Mouse (Mus musculus): ENCODE measurements around the gene Ripk4. TPM values are rescaled to one million over a fixed set of nuclear protein-coding genes. Genes with fewer than 3 reads are reported as not detected.

The Ripk4 gene
- total and polyA plus RNA-seq, 2 experiments from 2014 or later: 0.93 to 1.0 TPM

GRCm38 (mm10) chr16:97759681-97760080 is 3.9 kb downstream of the Ripk4 start:
- no peaks in the 10 kb centered on the region for H3K36me3 ChIP-seq (ENCODE audit: insufficient read depth)
- DNase-seq (no peak), ATAC-seq (no peak)
- H3K9ac ChIP-seq: no peak overlapping the region
- H3K27ac ChIP-seq (ENCODE audit: low read depth, low read length): no peak overlapping the region
- H3K9me3 ChIP-seq (ENCODE audit: low read length): no peaks in the 10 kb centered on the region
- H3K4me2 ChIP-seq (ENCODE audit: low read depth): no peak overlapping the region
- WGBS: 11% methylated on average over 3 of the region's 3 CpGs
- TF ChIP-seq CTCF (IDR thresholded peaks at IDR 0.05; ENCODE audit: low read depth): no peak
- H3K4me3 ChIP-seq (ENCODE audit: low read depth, low read length): no peak overlapping the region
- H3K27me3 ChIP-seq (ENCODE audit: insufficient read depth, low read length): peaks cover 32% of the 10 kb centered on the region
- H3K4me1 ChIP-seq (ENCODE audit: insufficient read depth): peaks cover 4% of the 10 kb centered on the region; the same call in 1 of the 2 replicates

GRCm38 (mm10) chr16:97758288-97758687 is 5.3 kb downstream of the Ripk4 start:
- WGBS: 78% methylated on average over 2 of the region's 2 CpGs
- no peak for ATAC-seq
- no peaks in the 10 kb centered on the region for H3K9me3 ChIP-seq (ENCODE audit: low read length)

GRCm38 (mm10) chr16:97756460-97756859 is 7.1 kb downstream of the Ripk4 start:
- H3K9me3 ChIP-seq (ENCODE audit: low read length): no peaks in the 10 kb centered on the region
- peaks cover 6% of the 10 kb centered on the region for H3K27me3 ChIP-seq (ENCODE audit: insufficient read depth, low read length)
- no peak for ATAC-seq
- TF ChIP-seq CTCF (IDR thresholded peaks at IDR 0.05; ENCODE audit: low read depth): no peak
- no peak overlapping the region for H3K9ac ChIP-seq
- H3K4me3 ChIP-seq (ENCODE audit: low read depth, low read length): no peak overlapping the region
- WGBS: 89% methylated on average over 2 of the region's 2 CpGs
- H3K36me3 ChIP-seq (ENCODE audit: insufficient read depth): no peaks in the 10 kb centered on the region
- no peak overlapping the region for H3K27ac ChIP-seq (ENCODE audit: low read depth, low read length)
- no peaks in the 10 kb centered on the region for H3K4me1 ChIP-seq (ENCODE audit: insufficient read depth)
- H3K4me2 ChIP-seq (ENCODE audit: low read depth): no peak overlapping the region
- no peak for DNase-seq

More at GRCm38 (mm10) chr16:97758288-97758687, 5.3 kb downstream of the Ripk4 start:
- Histone ChIP-seq H3K27ac (ENCODE audit: low read depth, low read length) (no peak overlapping the region), H3K4me1 (ENCODE audit: insufficient read depth) (peaks cover 4% of the 10 kb centered on the region; the same call in 1 of the 2 replicates), H3K4me3 (ENCODE audit: low read depth, low read length) (no peak overlapping the region), H3K4me2 (ENCODE audit: low read depth) (no peak overlapping the region), H3K9ac (no peak overlapping the region), H3K36me3 (ENCODE audit: insufficient read depth) (no peaks in the 10 kb centered on the region), H3K27me3 (ENCODE audit: insufficient read depth, low read length) (peaks cover 19% of the 10 kb centered on the region)
- DNase-seq: no peak
- no peak for TF ChIP-seq CTCF (IDR thresholded peaks at IDR 0.05; ENCODE audit: low read depth)

- ATAC-seq (no peak), DNase-seq (no peak)
- H3K9ac ChIP-seq: no peak overlapping the region
- no peaks in the 10 kb centered on the region for H3K4me1 ChIP-seq (ENCODE audit: insufficient read depth)
- H3K27me3 ChIP-seq (ENCODE audit: insufficient read depth, low read length): no peaks in the 10 kb centered on the region
- no peak overlapping the region for H3K27ac ChIP-seq (ENCODE audit: low read depth, low read length)
- WGBS: 91% methylated on average over 3 of the region's 3 CpGs
- no peak for TF ChIP-seq CTCF (IDR thresholded peaks at IDR 0.05; ENCODE audit: low read depth)
- H3K4me3 ChIP-seq (ENCODE audit: low read depth, low read length): no peak overlapping the region
- H3K4me2 ChIP-seq (ENCODE audit: low read depth): no peak overlapping the region
- H3K9me3 ChIP-seq (ENCODE audit: low read length): no peaks in the 10 kb centered on the region
- no peaks in the 10 kb centered on the region for H3K36me3 ChIP-seq (ENCODE audit: insufficient read depth)
These were observed 11.2 kb downstream of the Ripk4 start for GRCm38 (mm10) chr16:97752316-97752941.

GRCm38 (mm10) chr16:97751884-97752283 is 11.7 kb downstream of the Ripk4 start:
- no peak overlapping the region for H3K9ac ChIP-seq
- H3K9me3 ChIP-seq (ENCODE audit: low read length): no peaks in the 10 kb centered on the region
- H3K27ac ChIP-seq (ENCODE audit: low read depth, low read length): no peak overlapping the region
- no peak overlapping the region for H3K4me3 ChIP-seq (ENCODE audit: low read depth, low read length)
- no peaks in the 10 kb centered on the region for H3K27me3 ChIP-seq (ENCODE audit: insufficient read depth, low read length)
- TF ChIP-seq CTCF (IDR thresholded peaks at IDR 0.05; ENCODE audit: low read depth): no peak
- H3K4me1 ChIP-seq (ENCODE audit: insufficient read depth): no peaks in the 10 kb centered on the region
- H3K4me2 ChIP-seq (ENCODE audit: low read depth): no peak overlapping the region
- DNase-seq: no peak
- ATAC-seq: no peak
- 81% methylated on average over 8 of the region's 8 CpGs for WGBS
- no peaks in the 10 kb centered on the region for H3K36me3 ChIP-seq (ENCODE audit: insufficient read depth)

- H3K4me1 ChIP-seq (ENCODE audit: insufficient read depth): no peaks in the 10 kb centered on the region
- no peak for DNase-seq
- H3K9ac ChIP-seq: no peak overlapping the region
- no peak overlapping the region for H3K4me3 ChIP-seq (ENCODE audit: low read depth, low read length)
- no peak overlapping the region for H3K27ac ChIP-seq (ENCODE audit: low read depth, low read length)
- no peaks in the 10 kb centered on the region for H3K36me3 ChIP-seq (ENCODE audit: insufficient read depth)
- 92% methylated on average over 6 of the region's 6 CpGs for WGBS
- no peak overlapping the region for H3K4me2 ChIP-seq (ENCODE audit: low read depth)
- H3K9me3 ChIP-seq (ENCODE audit: low read length): no peaks in the 10 kb centered on the region
- TF ChIP-seq CTCF (IDR thresholded peaks at IDR 0.05; ENCODE audit: low read depth): no peak
- no peaks in the 10 kb centered on the region for H3K27me3 ChIP-seq (ENCODE audit: insufficient read depth, low read length)
- no peak for ATAC-seq
These were observed 15.2 kb downstream of the Ripk4 start for GRCm38 (mm10) chr16:97748421-97748820.

GRCm38 (mm10) chr16:97738030-97738429 is 25.6 kb downstream of the Ripk4 start:
- H3K27ac ChIP-seq (ENCODE audit: low read depth, low read length): no peak overlapping the region
- DNase-seq: no peak
- ATAC-seq: no peak
- no peak overlapping the region for H3K4me2 ChIP-seq (ENCODE audit: low read depth)
- H3K36me3 ChIP-seq (ENCODE audit: insufficient read depth): no peaks in the 10 kb centered on the region
- WGBS: 85% methylated on average over 6 of the region's 6 CpGs
- H3K27me3 ChIP-seq (ENCODE audit: insufficient read depth, low read length): no peaks in the 10 kb centered on the region
- H3K9me3 ChIP-seq (ENCODE audit: low read length): no peaks in the 10 kb centered on the region
- no peak overlapping the region for H3K4me3 ChIP-seq (ENCODE audit: low read depth, low read length)
- TF ChIP-seq CTCF (IDR thresholded peaks at IDR 0.05; ENCODE audit: low read depth): no peak
- no peak overlapping the region for H3K9ac ChIP-seq
- H3K4me1 ChIP-seq (ENCODE audit: insufficient read depth): no peaks in the 10 kb centered on the region

All from forebrain, postnatal 0 days (tissue).